Mouse (Mus musculus): Measurements from ENCODE around the gene Rerg.

GRCm38 (mm10) chr6:137087956-137088355, 82.3 kb downstream of the Rerg start:
- no peak for TF ChIP-seq CTCF (IDR thresholded peaks at IDR 0.05; ENCODE audit: control insufficient read depth, insufficient read depth, low read length)
- no peak for TF ChIP-seq POLR2A (IDR thresholded peaks at IDR 0.05; ENCODE audit: borderline replicate concordance, control insufficient read depth, low read depth, low read length)

Measured in bone marrow, adult 2 months (tissue).